Mouse (Mus musculus) embryonic facial prominence, embryonic 15.5 days (tissue): ENCODE results near the gene Gga2. TPM values are rescaled to one million over a fixed set of nuclear protein-coding genes. Genes with fewer than 3 reads are reported as not detected.

Experiments
- ATAC-seq: fragments of 200-750 bp; cut with Nextera tagmentation; 2 replicates; pipeline ENCODE4 v1.8.0; 2017; ENCODE audit warnings: low read depth, moderate TSS enrichment; ENCODE audit not compliant: insufficient number of reproducible peaks, low FRiP score, low TSS enrichment
- H3K27ac ChIP-seq: fragments of 300-500 bp; sonication (generic); replicated peaks from 2 replicates; pipeline ENCODE4 v1.5.1; 2015; ENCODE audit warnings: mild to moderate bottlenecking, inconsistent platforms
- H3K27me3 ChIP-seq: fragments of 300-500 bp; sonication (generic); 2 replicates; pipeline ENCODE4 v1.6.1; 2015; ENCODE audit warnings: inconsistent platforms
- H3K36me3 ChIP-seq: fragments of 300-500 bp; sonication (generic); 2 replicates; pipeline ENCODE4 v1.6.1; 2015; ENCODE audit warnings: mild to moderate bottlenecking, inconsistent platforms
- H3K4me1 ChIP-seq: fragments of 300-500 bp; sonication (generic); 2 replicates; pipeline ENCODE4 v1.6.1; 2015; ENCODE audit warnings: inconsistent platforms
- H3K4me2 ChIP-seq: fragments of 300-500 bp; sonication (generic); replicated peaks from 2 replicates; pipeline ENCODE4 v1.6.1; 2015; ENCODE audit warnings: mild to moderate bottlenecking, inconsistent platforms
- H3K4me3 ChIP-seq: fragments of 300-500 bp; sonication (generic); replicated peaks from 2 replicates; pipeline ENCODE4 v1.5.1; 2015; ENCODE audit warnings: mild to moderate bottlenecking, inconsistent platforms
- H3K9ac ChIP-seq: fragments of 300-500 bp; sonication (generic); 2 replicates; pipeline ENCODE4 v1.6.1; 2015; ENCODE audit warnings: inconsistent platforms
- H3K9me3 ChIP-seq: fragments of 300-500 bp; sonication (generic); replicated peaks from 2 replicates; pipeline ENCODE4 v1.6.1; 2016; ENCODE audit warnings: inconsistent platforms
- WGBS: fragments of 180-500 bp; shearing (Covaris S2); methylation state at CpG from one replicate; pipeline ENCODE4 v1.1.7; 2015; 5-methylcytosine and 5-hydroxymethylcytosine counted together
- polyA plus RNA-seq: library from polyadenylated mRNA; unstranded; fragments of >200 nt; fragmentation: Nextera tagmentation; extraction: Ambion mirVana; gene quantifications from 2 replicates; pipeline ENCODE4 v1.2.1, GENCODE M21; 2015

Gene Gga2
- polyA plus RNA-seq, 1 experiment from 2014 or later, result 87.9 TPM

- H3K4me3 ChIP-seq, result no peak overlapping the region
- H3K9ac ChIP-seq, result no peak overlapping the region
- H3K4me1 ChIP-seq, result peaks cover 10% of the 10 kb centered on the region; the same call in 1 of the 2 replicates
- ATAC-seq, result no peak
- 49% methylated on average over 14 of the region's 14 CpGs for WGBS
- no peak overlapping the region for H3K4me2 ChIP-seq
- H3K36me3 ChIP-seq, result peaks cover 18% of the 10 kb centered on the region
- no peaks in the 10 kb centered on the region for H3K9me3 ChIP-seq
- H3K27ac ChIP-seq, result no peak overlapping the region
- no peaks in the 10 kb centered on the region for H3K27me3 ChIP-seq
These were observed 84.0 kb downstream of the Gga2 start for GRCm38 (mm10) chr7:121936861-121937630.

Other genes starting within 250 kb of the Gga2 start
- gene Scnn1b, start 156.2 kb downstream of the Gga2 start, polyA plus RNA-seq, result 1.1 and 1.3 TPM in 2 replicates
- 24.4 and 24.8 TPM in 2 replicates for gene Cog7, start 39.5 kb downstream of the Gga2 start, polyA plus RNA-seq
- gene Ubfd1, start 46.0 kb upstream of the Gga2 start, polyA plus RNA-seq, result 61.6 and 63.0 TPM in 2 replicates
- gene Ears2, start 46.0 kb upstream of the Gga2 start, polyA plus RNA-seq, result 15.2 and 16.1 TPM in 2 replicates
- 559 TPM in 2 replicates for gene Ndufab1, start 80.7 kb upstream of the Gga2 start, polyA plus RNA-seq
- 9.2 and 12.4 TPM in 2 replicates for gene Palb2, start 111.8 kb upstream of the Gga2 start, polyA plus RNA-seq
- 118 and 126 TPM in 2 replicates for gene Dctn5, start 111.8 kb upstream of the Gga2 start, polyA plus RNA-seq
- 87.2 and 87.3 TPM in 2 replicates for gene Plk1, start 138.2 kb upstream of the Gga2 start, polyA plus RNA-seq
- not detected in 2 replicates for gene Ern2, start 165.0 kb upstream of the Gga2 start, polyA plus RNA-seq
- gene Chp2, start 198.3 kb upstream of the Gga2 start, polyA plus RNA-seq, result 0.69 and 0.85 TPM in 2 replicates